Mouse (Mus musculus): ENCODE data around the gene Fbxo21. TPM values are rescaled to one million over a fixed set of nuclear protein-coding genes. Genes with fewer than 3 reads are reported as not detected.

The Fbxo21 gene
- polyA plus RNA-seq, 1 experiment from 2014 or later, result 80.2 TPM

GRCm38 (mm10) chr5:118029420-118029819 is 52.9 kb downstream of the Fbxo21 start:
- ATAC-seq (ENCODE audit: low FRiP score) (no peak), DNase-seq (ENCODE audit: low spot score) (peak; percentile 41)
- H3K27ac ChIP-seq (ENCODE audit: low read depth, low read length), result no peak overlapping the region
- no peak overlapping the region for H3K9ac ChIP-seq (ENCODE audit: low read depth, low read length)
- H3K4me2 ChIP-seq (replicated peaks; ENCODE audit: low read depth, low read length), result peak overlapping the region; percentile 99
- H3K27me3 ChIP-seq (ENCODE audit: control insufficient read depth, insufficient read depth, low read length), result peaks cover 48% of the 10 kb centered on the region
- H3K4me3 ChIP-seq (ENCODE audit: low read depth, low read length), result peak overlapping the region; percentile 63
- no peaks in the 10 kb centered on the region for H3K9me3 ChIP-seq (ENCODE audit: control insufficient read depth, low read length)
- peaks cover 14% of the 10 kb centered on the region for H3K4me1 ChIP-seq (replicated peaks; ENCODE audit: control insufficient read depth, insufficient read depth, low read length)
- H3K36me3 ChIP-seq (ENCODE audit: control insufficient read depth, insufficient read depth, low read length), result no peaks in the 10 kb centered on the region
- WGBS, result 2% methylated on average over 10 of the region's 10 CpGs

- H3K9me3 ChIP-seq (ENCODE audit: control insufficient read depth, low read length), result no peaks in the 10 kb centered on the region
- H3K36me3 ChIP-seq (ENCODE audit: control insufficient read depth, insufficient read depth, low read length), result no peaks in the 10 kb centered on the region
- no peak overlapping the region for H3K9ac ChIP-seq (ENCODE audit: low read depth, low read length)
- DNase-seq (ENCODE audit: low spot score) (no peak), ATAC-seq (ENCODE audit: low FRiP score) (no peak)
- H3K4me1 ChIP-seq (replicated peaks; ENCODE audit: control insufficient read depth, insufficient read depth, low read length), result peaks cover 14% of the 10 kb centered on the region
- 88% methylated on average over 9 of the region's 9 CpGs for WGBS
- no peak overlapping the region for H3K4me2 ChIP-seq (replicated peaks; ENCODE audit: low read depth, low read length)
- no peak overlapping the region for H3K27ac ChIP-seq (ENCODE audit: low read depth, low read length)
- peaks cover 48% of the 10 kb centered on the region for H3K27me3 ChIP-seq (ENCODE audit: control insufficient read depth, insufficient read depth, low read length)
- H3K4me3 ChIP-seq (ENCODE audit: low read depth, low read length), result no peak overlapping the region
These were observed 53.6 kb downstream of the Fbxo21 start for GRCm38 (mm10) chr5:118030022-118030675.

GRCm38 (mm10) chr5:118031059-118031458 is 54.5 kb downstream of the Fbxo21 start:
- ATAC-seq (ENCODE audit: low FRiP score) (no peak), DNase-seq (ENCODE audit: low spot score) (no peak)
- 63% methylated on average over 5 of the region's 5 CpGs for WGBS
- H3K9me3 ChIP-seq (ENCODE audit: control insufficient read depth, low read length), result no peaks in the 10 kb centered on the region
- no peak overlapping the region for H3K4me2 ChIP-seq (replicated peaks; ENCODE audit: low read depth, low read length)
- no peaks in the 10 kb centered on the region for H3K36me3 ChIP-seq (ENCODE audit: control insufficient read depth, insufficient read depth, low read length)
- H3K4me1 ChIP-seq (replicated peaks; ENCODE audit: control insufficient read depth, insufficient read depth, low read length), result peaks cover 10% of the 10 kb centered on the region
- no peak overlapping the region for H3K4me3 ChIP-seq (ENCODE audit: low read depth, low read length)
- H3K27ac ChIP-seq (ENCODE audit: low read depth, low read length), result no peak overlapping the region
- H3K27me3 ChIP-seq (ENCODE audit: control insufficient read depth, insufficient read depth, low read length), result peaks cover 41% of the 10 kb centered on the region
- no peak overlapping the region for H3K9ac ChIP-seq (ENCODE audit: low read depth, low read length)

GRCm38 (mm10) chr5:118031508-118031907 is 55.0 kb downstream of the Fbxo21 start:
- no peak overlapping the region for H3K4me2 ChIP-seq (replicated peaks; ENCODE audit: low read depth, low read length)
- WGBS, result 49% methylated on average over 4 of the region's 4 CpGs
- DNase-seq (ENCODE audit: low spot score) (no peak), ATAC-seq (ENCODE audit: low FRiP score) (no peak)
- H3K36me3 ChIP-seq (ENCODE audit: control insufficient read depth, insufficient read depth, low read length), result no peaks in the 10 kb centered on the region
- H3K9me3 ChIP-seq (ENCODE audit: control insufficient read depth, low read length), result no peaks in the 10 kb centered on the region
- no peak overlapping the region for H3K27ac ChIP-seq (ENCODE audit: low read depth, low read length)
- H3K4me1 ChIP-seq (replicated peaks; ENCODE audit: control insufficient read depth, insufficient read depth, low read length), result peaks cover 10% of the 10 kb centered on the region
- H3K9ac ChIP-seq (ENCODE audit: low read depth, low read length), result no peak overlapping the region
- no peak overlapping the region for H3K4me3 ChIP-seq (ENCODE audit: low read depth, low read length)
- peaks cover 37% of the 10 kb centered on the region for H3K27me3 ChIP-seq (ENCODE audit: control insufficient read depth, insufficient read depth, low read length)

- no peak for ATAC-seq (ENCODE audit: low FRiP score)
These were observed 56.8 kb downstream of the Fbxo21 start for GRCm38 (mm10) chr5:118033328-118033727.

GRCm38 (mm10) chr5:118033740-118034139 is 57.2 kb downstream of the Fbxo21 start:
- DNase-seq (ENCODE audit: low spot score) (no peak), ATAC-seq (ENCODE audit: low FRiP score) (no peak)
- Histone ChIP-seq H3K36me3 (ENCODE audit: control insufficient read depth, insufficient read depth, low read length) (no peaks in the 10 kb centered on the region), H3K4me2 (replicated peaks; ENCODE audit: low read depth, low read length) (no peak overlapping the region), H3K9me3 (ENCODE audit: control insufficient read depth, low read length) (no peaks in the 10 kb centered on the region), H3K27ac (ENCODE audit: low read depth, low read length) (no peak overlapping the region), H3K9ac (ENCODE audit: low read depth, low read length) (no peak overlapping the region), H3K27me3 (ENCODE audit: control insufficient read depth, insufficient read depth, low read length) (peaks cover 14% of the 10 kb centered on the region), H3K4me3 (ENCODE audit: low read depth, low read length) (no peak overlapping the region), H3K4me1 (replicated peaks; ENCODE audit: control insufficient read depth, insufficient read depth, low read length) (peaks cover 3% of the 10 kb centered on the region)
- 75% methylated on average over 6 of the region's 6 CpGs for WGBS

More at GRCm38 (mm10) chr5:118033328-118033727, 56.8 kb downstream of the Fbxo21 start:
- no peaks in the 10 kb centered on the region for H3K9me3 ChIP-seq (ENCODE audit: control insufficient read depth, low read length)
- H3K27ac ChIP-seq (ENCODE audit: low read depth, low read length), result no peak overlapping the region
- no peak overlapping the region for H3K4me2 ChIP-seq (replicated peaks; ENCODE audit: low read depth, low read length)
- 59% methylated on average over 4 of the region's 4 CpGs for WGBS
- no peak overlapping the region for H3K9ac ChIP-seq (ENCODE audit: low read depth, low read length)
- H3K27me3 ChIP-seq (ENCODE audit: control insufficient read depth, insufficient read depth, low read length), result peaks cover 18% of the 10 kb centered on the region
- no peaks in the 10 kb centered on the region for H3K36me3 ChIP-seq (ENCODE audit: control insufficient read depth, insufficient read depth, low read length)
- H3K4me3 ChIP-seq (ENCODE audit: low read depth, low read length), result no peak overlapping the region
- H3K4me1 ChIP-seq (replicated peaks; ENCODE audit: control insufficient read depth, insufficient read depth, low read length), result peaks cover 3% of the 10 kb centered on the region
- DNase-seq (ENCODE audit: low spot score), result no peak

- H3K36me3 ChIP-seq (ENCODE audit: control insufficient read depth, insufficient read depth, low read length), result no peaks in the 10 kb centered on the region
- no peak overlapping the region for H3K27ac ChIP-seq (ENCODE audit: low read depth, low read length)
- no peak overlapping the region for H3K4me3 ChIP-seq (ENCODE audit: low read depth, low read length)
- WGBS, result 94% methylated on average over 1 of the region's 1 CpGs
- no peaks in the 10 kb centered on the region for H3K9me3 ChIP-seq (ENCODE audit: control insufficient read depth, low read length)
- H3K4me2 ChIP-seq (replicated peaks; ENCODE audit: low read depth, low read length), result no peak overlapping the region
- DNase-seq (ENCODE audit: low spot score), result no peak
- H3K27me3 ChIP-seq (ENCODE audit: control insufficient read depth, insufficient read depth, low read length), result peaks cover 5% of the 10 kb centered on the region
- no peak overlapping the region for H3K9ac ChIP-seq (ENCODE audit: low read depth, low read length)
- no peak for ATAC-seq (ENCODE audit: low FRiP score)
- H3K4me1 ChIP-seq (replicated peaks; ENCODE audit: control insufficient read depth, insufficient read depth, low read length), result no peaks in the 10 kb centered on the region
These were observed 58.1 kb downstream of the Fbxo21 start for GRCm38 (mm10) chr5:118034632-118035031.

DNA sequence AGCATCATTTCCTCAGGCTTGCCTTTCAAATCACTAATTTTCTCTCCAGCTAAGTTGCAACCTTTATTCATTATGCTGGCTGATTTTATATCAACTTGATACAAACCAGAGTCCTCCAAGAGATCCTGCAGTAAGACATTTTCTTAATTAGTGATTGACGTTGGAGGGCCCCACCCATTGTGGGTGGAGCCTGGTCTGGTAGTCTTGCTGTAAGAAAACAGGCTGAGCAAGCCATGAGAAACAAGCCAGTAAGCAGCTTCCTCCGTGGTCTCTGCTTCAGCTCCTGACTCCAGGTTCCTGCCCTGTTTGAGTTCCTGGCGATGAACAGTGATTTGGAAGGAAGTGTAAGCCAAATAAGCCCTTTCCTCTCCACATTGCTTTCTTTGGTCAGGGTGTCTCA is 59.3 kb downstream of the Fbxo21 start:
- Histone ChIP-seq H3K9me3 (ENCODE audit: control insufficient read depth, low read length) (no peaks in the 10 kb centered on the region), H3K27ac (ENCODE audit: low read depth, low read length) (no peak overlapping the region), H3K4me2 (replicated peaks; ENCODE audit: low read depth, low read length) (no peak overlapping the region), H3K9ac (ENCODE audit: low read depth, low read length) (no peak overlapping the region), H3K27me3 (ENCODE audit: control insufficient read depth, insufficient read depth, low read length) (no peaks in the 10 kb centered on the region), H3K4me1 (replicated peaks; ENCODE audit: control insufficient read depth, insufficient read depth, low read length) (no peaks in the 10 kb centered on the region), H3K36me3 (ENCODE audit: control insufficient read depth, insufficient read depth, low read length) (no peaks in the 10 kb centered on the region), H3K4me3 (ENCODE audit: low read depth, low read length) (no peak overlapping the region)
- no peak for DNase-seq (ENCODE audit: low spot score)
- 68% methylated on average over 3 of the region's 3 CpGs for WGBS
- no peak for ATAC-seq (ENCODE audit: low FRiP score)
